Mouse (Mus musculus) gastrocnemius, postnatal 25 days (tissue): ENCODE data around the gene Macrod2. TPM values are rescaled to one million over a fixed set of nuclear protein-coding genes. Genes with fewer than 3 reads are reported as not detected.

Experiments used
- DNase-seq: peaks from one replicate; pipeline ENCODE4 v3.0.0; 2022
- total RNA-seq, 2 experiments: library from RNA; stranded (reverse); gene quantifications; 1 replicate in 1 of 2; 2 replicates in 1 of 2; pipeline ENCODE4 v1.2.3; 2021

Macrod2 gene
- total RNA-seq, 2 experiments from 2014 or later = 12.7 to 17.0 TPM

DNA sequence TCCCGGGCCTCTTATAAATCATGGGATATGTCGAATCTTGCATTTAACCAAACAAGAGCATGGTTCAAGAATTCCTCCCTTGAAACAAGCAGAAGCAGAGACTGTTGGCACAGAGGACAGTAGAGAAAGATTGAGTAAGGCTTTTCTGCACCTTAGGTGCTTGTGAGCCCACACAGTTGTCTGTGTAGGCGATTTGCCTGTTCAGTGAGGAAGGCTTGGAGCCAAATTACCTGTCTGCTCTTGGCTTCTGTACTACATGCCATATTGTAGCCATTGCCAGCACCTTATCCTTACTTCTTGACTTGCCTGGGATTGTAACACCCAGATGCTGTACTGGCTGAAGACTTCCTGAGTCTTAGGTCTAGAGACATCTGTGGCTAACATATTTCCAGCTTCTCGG, 1303.2 kb downstream of the Macrod2 start:
- DNase-seq = no peak

DNA sequence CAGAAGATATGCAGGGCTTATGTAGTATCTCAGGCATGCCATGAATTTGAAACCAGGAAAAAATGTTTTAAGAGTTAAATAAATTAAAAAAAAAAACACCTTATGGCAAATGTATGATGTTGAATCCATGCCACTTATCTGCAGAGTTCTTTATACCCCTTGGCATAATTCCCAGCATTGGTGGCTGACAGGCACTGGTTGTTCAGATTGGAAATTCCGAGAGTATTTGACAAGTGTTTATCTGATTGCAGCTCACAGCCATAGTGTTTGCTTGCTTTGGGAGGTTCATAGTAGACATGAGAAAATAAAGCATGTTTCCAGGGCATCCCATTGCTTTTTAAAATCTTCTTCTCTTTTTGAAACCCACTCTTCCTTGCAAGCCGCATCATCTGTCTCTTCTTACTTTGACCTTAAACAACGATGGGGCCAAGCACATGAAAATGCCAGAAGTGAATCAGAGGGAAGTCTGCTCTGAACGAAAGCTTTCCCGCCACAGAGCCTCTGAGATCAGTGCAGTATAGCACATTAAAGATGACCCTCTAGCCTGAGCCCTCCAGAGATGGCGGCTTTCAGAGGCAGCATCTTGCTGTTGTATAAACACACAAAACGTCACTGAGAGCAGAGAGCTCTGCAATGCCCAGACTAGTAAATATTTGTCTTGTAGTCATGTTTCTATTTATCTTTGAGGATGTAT, 1305.8 kb downstream of the Macrod2 start:
- DNase-seq = no peak

DNA sequence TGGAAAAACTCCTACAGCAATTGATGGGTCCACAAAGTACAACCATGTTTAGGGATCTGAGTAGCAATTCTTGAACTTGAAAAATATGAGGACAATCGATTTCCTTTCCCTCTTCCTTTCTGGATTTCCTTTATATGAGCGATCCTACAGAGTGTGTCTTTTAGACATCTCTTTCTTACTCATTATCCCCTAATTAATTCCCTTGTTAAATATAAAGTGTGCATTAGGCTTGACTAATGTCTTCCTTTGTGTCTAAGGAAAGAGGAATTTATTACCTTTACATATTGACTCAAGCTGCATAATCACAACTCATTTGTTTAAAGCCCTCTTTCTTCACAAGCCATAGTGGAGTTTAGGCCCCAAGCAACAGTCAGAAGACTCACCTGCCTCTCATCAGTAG, 1316.7 kb downstream of the Macrod2 start:
- DNase-seq = no peak

DNA sequence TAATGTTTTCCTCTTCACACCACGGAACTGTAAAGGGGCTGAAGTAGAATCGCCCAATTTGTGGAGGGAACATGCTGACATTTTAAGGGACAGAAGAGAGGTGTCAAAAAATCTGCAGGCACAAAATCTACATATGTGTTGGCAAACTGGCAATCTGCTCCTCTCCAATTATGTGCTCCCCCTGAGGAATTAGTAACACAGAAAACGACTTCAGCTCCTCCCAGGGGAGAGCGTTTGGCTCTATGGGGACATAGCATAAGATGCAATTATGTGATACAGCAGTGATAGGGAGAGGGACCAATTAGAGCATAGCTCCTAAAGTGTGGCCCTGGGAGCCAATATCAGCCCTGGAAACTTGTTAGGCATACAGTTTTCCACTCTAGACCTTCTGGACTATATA, 1317.2 kb downstream of the Macrod2 start:
- DNase-seq = no peak

DNA sequence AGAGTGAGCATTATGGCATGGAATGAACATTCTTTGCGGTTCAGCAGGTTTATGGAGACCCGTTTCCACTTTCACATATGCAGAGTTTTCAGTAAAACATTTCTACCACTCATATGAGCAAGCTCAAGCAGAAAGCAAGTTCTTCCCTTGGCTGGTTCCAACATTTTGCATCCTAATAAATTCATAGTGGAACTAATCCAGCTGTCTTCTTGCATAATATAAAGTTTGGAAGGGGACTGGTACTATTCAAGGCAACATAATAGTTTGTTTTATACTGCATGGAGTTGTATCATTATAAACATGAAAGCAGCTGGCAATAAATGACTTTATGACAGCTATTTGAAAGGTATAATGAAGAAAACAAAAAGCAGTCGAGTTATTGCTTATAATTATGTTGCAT, 1320.0 kb downstream of the Macrod2 start:
- DNase-seq = no peak

DNA sequence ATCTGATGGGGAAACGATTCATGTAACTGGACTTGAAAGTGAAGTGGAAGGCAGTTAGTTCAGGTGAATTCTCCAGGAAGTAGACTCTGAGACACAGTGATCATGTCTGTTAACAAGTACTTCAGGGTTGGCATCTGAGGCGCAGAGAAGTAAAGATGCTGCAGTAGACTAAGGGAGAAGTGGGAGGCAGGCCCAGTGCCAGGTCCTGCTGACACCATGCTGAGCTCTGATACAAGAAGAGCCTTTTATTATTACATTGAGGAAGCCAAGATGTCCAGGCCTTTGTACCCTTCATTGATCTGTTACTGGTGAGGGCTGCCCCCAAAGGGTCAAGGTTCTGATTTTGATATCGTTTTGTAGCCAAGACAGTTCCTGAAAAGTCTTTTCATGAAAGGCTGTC, 1327.4 kb downstream of the Macrod2 start:
- no peak for DNase-seq

DNA sequence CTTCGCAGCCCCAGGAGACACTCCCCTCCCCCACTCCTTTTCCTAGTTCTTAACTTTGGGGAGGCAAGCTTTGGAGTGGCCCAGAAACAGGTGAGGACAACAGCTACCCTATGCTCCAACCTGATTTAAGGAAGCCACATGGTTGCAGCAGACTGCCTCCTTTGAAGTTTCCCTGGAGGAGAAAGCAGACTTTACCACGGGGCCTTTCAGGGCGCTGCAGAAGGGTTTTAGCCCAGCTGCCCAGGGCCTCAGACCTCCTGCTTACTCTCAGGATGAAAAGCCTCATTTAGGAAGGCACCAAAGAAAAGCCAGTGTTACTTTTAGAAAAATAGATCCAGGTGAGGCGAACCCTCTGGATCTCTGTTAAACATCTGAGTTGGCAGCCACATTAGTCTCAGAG, 1333.9 kb downstream of the Macrod2 start:
- DNase-seq = no peak

DNA sequence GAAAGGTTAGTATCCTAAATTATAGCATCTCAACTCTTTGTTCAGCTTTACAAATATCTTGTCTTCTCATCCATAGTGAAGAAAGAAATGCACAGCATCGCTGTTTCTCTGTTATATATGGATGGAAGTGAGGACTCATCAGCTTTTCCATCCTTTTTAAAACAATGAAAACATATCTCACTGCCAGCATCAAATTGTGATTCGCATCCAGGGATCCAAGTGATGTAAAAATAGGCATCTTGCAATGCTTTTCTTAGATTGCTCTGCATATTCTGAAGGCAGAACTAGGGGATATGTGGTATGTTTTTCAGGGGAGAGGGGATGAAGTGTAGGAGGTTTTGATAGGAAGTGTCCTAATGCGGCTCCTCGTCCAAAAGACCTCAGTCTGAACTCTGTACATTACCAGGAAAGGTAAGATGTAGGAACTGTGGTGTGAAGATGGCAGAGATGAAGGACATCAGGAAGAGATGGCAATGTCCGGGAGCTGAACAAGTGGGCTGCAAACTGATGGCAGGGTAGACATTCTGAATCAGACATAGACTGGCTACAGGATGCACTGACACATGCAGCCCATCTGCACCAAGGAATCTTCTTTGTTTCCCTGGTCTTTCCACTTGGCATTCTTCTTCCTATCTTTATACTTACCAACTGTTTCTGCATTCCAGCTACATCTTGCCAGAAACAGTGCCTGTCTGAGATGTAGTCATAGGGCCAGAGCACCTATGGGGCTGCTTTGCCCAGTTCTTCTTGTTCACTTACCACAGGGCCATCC, 1341.8 kb downstream of the Macrod2 start:
- no peak for DNase-seq

DNA sequence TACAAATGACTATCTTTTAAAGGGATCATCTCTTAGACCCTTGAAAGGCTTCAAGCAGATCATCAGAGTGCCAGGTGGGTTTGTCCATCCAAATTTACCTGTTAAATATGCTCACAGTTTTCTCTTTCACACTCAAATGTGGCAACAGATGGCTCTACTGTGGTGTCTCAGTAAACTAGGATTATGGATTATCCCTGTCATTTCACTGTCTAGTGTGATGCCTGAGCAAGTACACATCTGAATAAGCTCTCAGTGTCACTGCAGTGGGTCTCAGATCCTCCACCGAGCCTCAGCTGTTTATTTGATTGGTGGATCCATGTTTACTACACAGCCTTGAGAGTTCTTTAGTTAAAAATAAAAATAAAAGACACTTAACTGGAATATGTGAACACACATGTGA, 1343.6 kb downstream of the Macrod2 start:
- DNase-seq = no peak

DNA sequence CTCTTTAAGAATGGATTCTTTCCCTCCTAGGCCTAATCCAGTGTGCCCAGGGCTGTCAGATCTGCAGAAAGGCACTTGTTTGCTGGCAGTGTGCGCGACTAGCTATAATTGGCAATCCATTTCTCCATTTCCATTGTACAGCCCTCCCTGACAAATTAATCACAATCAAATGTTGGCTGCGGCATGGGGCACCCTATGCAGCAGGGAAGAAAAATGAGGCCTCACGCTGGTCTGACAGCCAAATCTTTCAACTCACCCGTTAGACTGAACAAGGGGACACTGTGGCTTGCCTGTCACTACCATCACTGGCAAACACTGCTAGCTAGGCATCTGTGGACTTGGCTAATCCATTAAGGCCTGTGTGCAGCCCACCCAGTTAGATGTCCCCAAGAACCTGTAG, 1345.2 kb downstream of the Macrod2 start:
- DNase-seq = no peak

DNA sequence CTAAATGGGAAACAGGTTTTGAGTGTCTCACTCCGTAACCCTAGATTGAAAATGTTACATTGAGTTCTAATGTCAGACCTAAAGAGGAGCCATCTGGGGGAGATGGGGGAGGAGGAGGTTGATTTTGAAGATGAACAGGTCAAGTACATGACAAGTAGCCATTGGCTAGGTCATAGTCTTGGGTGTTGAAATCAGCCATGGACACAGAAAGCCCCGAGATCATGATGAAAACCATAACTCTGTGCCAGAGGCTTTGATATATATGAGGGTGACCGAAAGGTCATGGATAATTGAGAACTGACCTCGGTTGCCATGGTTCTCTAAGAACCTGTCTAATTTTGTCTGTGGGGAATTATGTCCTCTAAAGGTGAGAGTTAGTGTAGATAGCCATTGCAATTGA, 1405.1 kb downstream of the Macrod2 start:
- no peak for DNase-seq

DNA sequence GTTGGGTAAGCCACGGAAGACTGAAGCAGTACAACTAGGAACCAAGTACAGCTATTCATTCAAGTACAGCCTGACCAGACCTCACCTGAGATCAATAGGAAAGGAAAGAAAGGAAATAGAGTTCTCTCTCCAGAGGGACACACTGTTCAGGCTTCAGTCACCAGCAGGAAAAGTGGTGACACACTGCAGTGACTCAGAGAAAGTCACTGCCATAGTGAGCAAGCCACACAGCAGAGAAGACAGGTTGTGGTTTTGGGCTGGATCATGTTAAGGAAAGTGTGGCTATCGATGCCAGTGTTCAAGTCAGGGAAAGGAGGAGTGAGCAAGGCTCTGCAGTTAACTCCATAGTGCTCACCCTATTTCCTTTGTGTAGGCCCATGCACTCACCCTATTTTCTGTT, 1405.8 kb downstream of the Macrod2 start:
- no peak for DNase-seq

DNA sequence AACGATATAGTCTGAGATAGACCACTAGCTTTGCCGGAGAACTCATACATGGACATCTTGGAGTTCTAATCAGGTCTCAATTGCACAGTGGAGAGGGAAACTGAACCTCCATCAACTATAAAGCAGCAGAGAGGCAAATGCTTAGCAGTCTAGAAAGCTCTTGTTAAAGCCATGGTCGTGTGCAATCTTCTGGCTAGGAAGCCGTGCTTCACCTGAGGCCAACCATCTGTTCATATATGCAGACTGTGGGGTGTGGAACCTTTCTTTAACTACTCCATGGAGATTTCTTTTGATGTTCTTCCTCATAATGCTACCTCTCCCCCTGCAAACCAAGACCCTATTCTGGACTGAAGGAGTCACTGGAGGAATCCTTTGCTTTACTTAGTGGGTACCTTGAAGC, 1421.2 kb downstream of the Macrod2 start:
- DNase-seq = no peak

DNA sequence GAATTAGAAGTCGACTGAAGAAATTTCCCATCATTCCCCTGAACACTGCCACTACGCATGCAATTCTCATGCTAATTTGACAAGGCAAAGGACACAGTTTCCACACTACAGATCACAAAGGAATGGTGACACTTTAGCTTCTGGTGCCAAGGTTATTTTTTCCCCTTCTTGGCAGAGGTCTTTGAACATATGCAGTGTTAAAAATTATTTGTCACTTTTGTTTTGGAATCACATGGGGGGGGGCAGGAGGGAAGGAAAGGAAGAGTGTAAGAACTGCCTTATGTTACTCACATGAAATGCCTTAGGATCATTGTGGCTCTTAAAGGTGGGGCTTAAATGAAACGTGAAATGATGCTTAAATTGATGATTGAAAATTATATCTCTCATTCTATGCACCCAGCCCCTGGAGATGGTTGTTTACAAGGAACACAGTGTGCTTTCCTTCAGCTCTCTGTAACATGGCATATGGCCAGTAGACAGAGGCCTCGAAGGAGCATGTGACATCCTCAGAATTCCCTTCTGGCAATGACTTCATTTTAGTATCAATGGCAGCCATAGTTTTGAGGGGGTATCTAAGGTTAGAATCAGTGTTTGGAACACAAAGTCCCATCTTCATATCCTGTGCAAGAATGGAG, 1422.6 kb downstream of the Macrod2 start:
- DNase-seq = no peak

DNA sequence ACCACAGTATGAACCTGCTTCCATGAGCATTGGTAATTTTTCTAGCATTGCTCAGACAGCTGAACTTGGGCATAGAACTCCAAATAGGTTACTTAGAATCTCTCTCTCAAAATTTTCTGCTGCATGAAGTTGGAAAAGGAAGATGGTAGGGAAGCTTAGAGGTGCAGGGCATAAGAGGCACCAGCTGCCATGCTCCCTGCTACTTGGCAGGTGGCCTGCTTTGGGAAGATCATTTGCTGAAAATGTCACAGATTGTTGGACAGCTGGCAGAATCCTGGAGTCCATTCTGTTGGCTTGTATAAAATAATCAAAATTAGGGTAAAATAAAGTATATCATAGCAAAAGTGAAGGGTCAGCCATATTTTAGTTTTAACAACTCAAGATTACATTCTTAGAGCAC, 1425.7 kb downstream of the Macrod2 start:
- DNase-seq = no peak

DNA sequence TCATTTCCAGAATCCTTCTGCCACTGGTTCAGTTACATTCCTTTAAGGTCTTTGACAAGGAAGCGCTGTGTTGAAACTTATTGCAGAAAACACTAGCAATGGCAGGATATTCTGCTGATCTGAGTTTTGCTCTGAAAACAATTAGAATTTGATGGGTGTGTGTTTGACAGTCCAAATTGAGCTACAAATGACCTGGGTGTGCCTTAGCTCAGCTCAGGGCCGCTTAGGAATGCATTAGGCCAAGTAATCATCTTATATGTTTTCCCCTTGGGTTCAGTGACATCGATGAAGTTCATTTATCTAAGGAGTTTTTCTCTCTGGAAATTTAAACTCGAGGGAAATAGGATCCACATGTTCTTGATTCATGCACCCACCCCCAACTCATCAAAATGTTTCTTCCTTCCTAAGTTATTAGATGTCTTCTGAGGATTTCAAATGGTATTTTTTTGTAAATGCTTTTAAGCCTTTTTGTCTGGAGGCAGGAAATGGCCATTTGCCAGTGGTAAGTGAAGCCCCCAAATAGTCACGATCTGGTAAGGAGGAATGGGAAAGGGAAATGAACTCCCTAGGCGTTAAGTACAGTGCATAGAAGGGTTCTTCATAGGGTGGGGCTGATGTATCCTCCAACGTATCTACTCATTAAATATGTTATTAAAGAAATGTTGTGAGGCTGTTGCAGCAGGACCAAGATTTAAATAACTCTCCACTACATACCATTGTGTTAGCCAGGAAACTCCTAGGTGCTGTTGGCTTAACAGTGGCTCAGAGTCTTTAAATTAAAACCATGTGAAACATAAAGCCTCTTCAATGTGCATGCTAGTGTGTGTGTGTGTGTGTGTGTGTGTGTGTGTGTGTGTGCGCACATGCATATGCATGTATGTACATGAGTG, 1430.7 kb downstream of the Macrod2 start:
- no peak for DNase-seq

DNA sequence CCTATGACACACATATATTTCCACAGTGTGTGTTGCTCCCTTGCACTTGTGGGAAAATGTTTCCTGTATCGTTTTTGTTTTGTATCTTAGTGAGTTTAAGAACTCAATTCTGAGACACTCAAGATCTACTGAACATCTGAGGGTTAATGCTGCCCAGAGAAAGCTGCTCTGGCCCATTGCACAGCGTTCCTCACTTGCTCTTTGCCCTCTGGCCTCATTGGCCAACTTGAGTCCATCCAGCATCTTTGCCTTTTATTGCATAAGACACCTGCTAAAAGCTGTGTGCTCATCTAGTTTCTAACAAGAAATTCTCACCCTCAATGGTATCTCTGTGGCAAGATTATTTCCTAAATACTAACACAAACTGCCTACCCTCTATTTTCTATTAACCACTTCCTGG, 1435.4 kb downstream of the Macrod2 start:
- DNase-seq = no peak

DNA sequence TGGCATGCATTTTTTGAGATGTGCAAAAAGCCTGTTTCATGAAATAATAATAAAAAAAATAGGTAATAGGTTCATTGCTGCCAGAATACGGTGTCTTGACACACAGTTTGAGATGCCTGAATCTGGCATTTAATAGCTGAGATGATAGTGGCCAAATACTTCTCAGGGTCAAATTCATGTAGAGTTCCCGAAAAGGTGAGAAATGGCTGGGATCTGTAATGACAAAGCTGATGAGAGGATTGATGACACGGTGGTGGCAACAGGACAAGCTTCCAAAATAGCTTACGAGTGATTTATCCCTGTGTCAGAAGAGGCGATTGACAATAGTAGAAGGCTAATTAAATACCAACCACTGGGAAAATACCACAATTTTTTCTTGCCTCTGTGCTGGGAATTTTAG, 1436.4 kb downstream of the Macrod2 start:
- no peak for DNase-seq

DNA sequence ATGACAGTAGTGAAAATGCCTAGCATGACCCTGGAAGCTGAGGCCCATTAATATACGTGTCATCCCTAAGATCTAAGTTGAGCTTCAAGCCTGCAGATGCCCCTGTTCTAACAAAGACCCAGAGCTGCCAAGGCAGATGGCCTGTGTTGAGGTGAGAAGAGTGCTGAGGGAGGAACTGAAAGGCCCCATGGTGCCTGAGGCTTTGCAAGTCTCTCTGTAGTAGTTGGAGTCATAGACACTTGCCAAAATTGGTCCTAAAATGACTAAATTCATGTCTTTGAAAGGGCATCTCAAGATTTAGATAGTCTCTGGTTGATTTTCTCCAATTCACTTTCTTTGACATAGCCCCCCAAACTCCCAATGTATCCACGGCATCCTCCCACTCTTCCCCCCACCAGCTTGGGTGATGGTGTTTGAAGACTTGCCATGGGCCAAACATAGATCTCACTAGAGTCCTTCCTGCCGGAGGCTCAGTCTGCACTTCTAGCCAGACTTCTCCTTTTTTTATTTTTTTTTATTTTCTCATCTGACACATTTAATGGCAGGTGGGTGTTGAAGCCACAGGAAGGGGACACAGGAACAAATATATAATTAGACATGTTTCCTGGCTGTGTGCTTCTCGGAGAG, 1439.2 kb downstream of the Macrod2 start:
- no peak for DNase-seq

DNA sequence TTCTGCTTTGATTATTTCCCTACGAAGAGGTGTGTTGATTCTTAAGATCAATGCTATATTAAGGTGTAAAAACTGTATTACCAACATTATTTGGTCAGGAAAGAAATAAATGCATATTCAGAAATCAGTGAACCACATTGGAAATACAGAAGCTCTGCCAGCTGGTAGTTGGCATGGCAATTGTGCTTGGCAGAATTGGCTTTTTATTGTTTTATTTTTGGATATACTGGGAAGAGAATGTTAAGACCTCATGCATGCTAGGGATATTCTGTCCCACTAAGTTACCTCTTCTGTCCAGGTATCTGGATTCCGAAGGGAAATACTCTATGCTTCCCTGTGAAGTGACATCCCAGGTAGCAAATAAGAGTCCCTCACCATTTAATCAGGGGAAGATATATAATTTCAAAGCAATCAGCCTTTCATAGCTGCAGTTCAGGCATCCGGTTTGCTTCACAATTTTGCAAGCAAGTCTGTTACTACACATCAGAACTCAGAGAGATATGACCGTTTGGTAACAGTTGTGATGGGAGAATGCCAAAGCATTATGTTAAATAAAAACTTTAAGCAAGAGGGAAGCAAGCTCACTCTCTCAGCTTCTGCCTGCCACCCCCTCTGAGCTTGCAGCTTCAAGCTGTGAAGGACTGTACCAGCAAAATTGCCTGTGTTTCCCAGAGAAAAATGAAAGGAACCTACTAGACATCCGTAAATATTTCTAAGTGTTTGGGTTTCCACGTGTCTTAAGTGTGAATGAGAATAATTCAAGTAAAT, 1449.5 kb downstream of the Macrod2 start:
- DNase-seq = no peak

DNA sequence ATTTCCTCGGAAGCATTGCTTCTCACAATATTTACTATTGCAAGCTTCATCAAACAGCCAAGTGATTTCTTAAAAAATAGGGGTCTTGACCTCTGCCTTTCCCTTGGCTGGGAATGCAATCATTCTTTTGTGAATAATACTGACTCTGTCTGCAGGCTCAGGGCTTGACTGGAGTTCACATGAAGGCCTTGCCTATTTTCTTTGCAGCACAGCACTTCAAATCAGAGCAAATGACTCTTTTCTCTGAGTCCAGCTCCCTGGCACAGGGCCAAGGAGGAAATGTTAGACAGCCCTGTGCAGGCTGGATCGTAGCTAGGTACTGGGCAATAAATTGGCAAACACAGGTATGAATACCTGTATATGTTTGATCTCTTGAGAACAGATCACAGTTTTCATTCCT, 1464.1 kb downstream of the Macrod2 start:
- DNase-seq = no peak
